Mouse (Mus musculus) heart, adult 8-10 months (tissue): Measurements from ENCODE around the gene Lrrc14b. TPM values are rescaled to one million over a fixed set of nuclear protein-coding genes. Genes with fewer than 3 reads are reported as not detected.

Experiments used
- microRNA-seq: library from miRNA; unstranded; fragments of <30 nt; microRNA quantifications from one replicate; pipeline ENCODE4 v1.2.0, GENCODE M21; 2022
- total RNA-seq, 4 experiments: library from RNA; stranded (reverse); gene quantifications; 2 replicates each; pipeline ENCODE4 v1.2.4; 2022

Gene Lrrc14b
- total RNA-seq, 4 experiments from 2014 or later: 82.4 to 97.3 (median 86.2) TPM

Small RNA genes lying within 50 kb of the gene (microRNA-seq; reads per million reads assigned to microRNA genes)
- gene Mir692-3: not detected

Other genes with a start within 250 kb of the Lrrc14b start
- 1 to 10 TPM in 1 of 4 experiments, under 1 TPM in 3; 0.47 to 1.4 (median 0.56) TPM for gene Slc9a3, start 242.5 kb downstream of the Lrrc14b start, total RNA-seq
- gene Exoc3, start 155.3 kb downstream of the Lrrc14b start, total RNA-seq: 10 to 100 TPM; 45.2 to 52.7 (median 51.4) TPM
- gene Ahrr, start 71.7 kb downstream of the Lrrc14b start, total RNA-seq: 1 to 10 TPM in 2 of 4 experiments, under 1 TPM in 2; 0.82 to 2.5 (median 1.4) TPM
- gene Pdcd6, start 46.4 kb downstream of the Lrrc14b start, total RNA-seq: 10 to 100 TPM; 42.0 to 52.1 (median 42.9) TPM
- 1,000 to 10,000 TPM; 1,332 to 1,570 (median 1,418) TPM for gene Sdha, start 13.7 kb downstream of the Lrrc14b start, total RNA-seq
- gene Ccdc127, start 13.7 kb downstream of the Lrrc14b start, total RNA-seq: 10 to 100 TPM; 45.4 to 51.8 (median 48.5) TPM
- gene Zfp72, start 26.8 kb upstream of the Lrrc14b start, total RNA-seq: 1 to 10 TPM; 3.1 to 3.6 (median 3.4) TPM
- 100 to 1,000 TPM; 219 to 383 (median 285) TPM for gene Ftl1-ps1, start 35.7 kb upstream of the Lrrc14b start, total RNA-seq
- 1 to 10 TPM; 5.4 to 7.4 (median 5.9) TPM for gene Zfp825, start 130.0 kb upstream of the Lrrc14b start, total RNA-seq